Mouse (Mus musculus): ENCODE results near the gene Tmem201. TPM values are rescaled to one million over a fixed set of nuclear protein-coding genes. Genes with fewer than 3 reads are reported as not detected.
"Not testable (repeated sequence)": the region's sequence is repeated elsewhere in the genome, so short reads cannot be mapped to it uniquely, and the experiment has no call there.

Tmem201 gene
- 21.6 and 24.0 TPM in 2 replicates for polyA plus RNA-seq (2012; rRNA removed)

DNA sequence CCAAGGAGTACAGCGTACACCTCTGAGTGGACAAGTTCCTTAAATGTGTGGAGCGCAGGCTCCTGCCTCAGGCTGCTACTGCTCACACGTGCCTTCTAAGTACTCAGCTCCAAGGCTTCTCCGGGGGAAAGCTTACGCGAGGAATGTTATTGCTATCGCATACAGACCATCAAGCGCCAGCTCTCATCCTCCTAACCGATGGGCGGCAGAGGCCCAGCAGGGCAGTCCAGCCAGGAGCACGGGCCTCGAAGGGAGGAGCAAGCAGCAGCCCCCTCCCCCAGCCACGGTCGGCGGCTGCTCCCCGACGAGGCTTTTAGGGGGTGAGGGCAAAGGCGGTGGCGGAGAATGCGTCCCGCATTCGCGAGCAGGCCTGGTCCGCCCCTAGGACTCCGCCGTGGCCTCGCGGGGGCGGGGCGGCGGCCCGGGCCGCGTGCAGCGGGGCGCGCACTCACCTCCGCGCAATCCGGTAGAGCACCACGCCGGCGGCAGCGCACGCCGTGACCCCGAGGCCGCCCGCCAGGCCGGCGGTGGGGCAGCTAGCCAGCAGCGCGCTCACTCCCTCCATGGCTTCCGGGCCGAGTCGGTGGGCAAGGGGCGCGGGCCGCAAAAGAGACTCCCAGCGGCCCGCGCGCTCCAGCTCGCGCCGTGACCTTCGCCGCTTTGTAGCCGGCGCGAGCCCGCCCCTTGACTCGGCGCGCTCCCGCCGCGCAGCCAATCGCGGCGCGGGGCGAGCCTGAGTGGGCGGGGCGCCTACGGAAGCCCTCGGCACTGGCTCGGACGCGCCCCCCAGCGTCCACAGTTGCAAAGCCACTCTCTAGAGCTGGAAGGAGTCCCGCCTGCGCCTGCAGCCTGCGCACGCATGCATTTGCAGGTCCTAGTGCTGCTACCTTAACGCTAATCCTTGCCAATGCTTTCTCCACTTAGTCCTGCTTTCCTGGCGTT, at the start of gene Tmem201:
Gene Tmem201 (minus strand): TSS at position 662 of the 942 bp plus-strand sequence.
- peak; percentile 86 for DNase-seq (ENCODE audit: low spot score)

DNA sequence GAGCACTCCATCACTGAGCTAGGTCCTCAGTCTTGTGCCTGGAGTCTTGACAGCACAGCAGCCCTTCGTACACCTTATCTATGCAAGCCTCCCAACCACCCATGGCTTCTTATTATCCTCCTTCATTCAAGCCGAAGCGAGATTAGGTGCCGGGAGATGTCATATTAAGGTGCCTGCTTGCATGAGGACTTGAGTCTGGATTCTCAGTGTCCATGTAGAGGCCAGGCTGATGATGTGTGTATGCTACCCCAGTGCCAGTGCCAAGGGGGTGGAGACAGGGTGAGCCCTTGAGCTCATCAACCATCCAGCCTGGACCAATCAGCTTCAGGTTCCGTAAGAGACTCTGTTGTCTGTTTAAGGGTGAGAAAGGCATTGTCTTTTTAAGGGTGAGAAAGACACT, 47.1 kb upstream of the Tmem201 start:
- no peak for DNase-seq (ENCODE audit: low spot score)

DNA sequence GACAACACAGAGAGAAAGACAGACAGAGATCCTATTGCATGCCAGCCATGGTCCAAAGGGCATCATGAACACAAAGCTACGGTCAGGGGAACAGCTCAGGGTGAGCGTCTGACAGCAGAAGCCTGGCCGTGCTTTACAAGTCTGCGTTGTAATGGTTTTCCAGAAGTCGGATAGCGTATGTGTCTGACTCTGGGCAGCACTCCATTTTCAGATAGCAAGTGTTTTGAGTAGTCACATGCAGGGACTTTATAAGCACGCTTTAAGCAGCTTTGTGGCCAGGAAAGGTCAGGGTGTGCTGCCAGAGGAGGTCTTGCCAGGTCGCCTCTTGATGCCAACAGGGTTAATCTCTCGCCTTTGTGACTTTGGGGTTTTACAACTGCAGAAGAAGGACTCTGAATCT, 46.5 kb upstream of the Tmem201 start:
- DNase-seq (ENCODE audit: low spot score) = no peak

DNA sequence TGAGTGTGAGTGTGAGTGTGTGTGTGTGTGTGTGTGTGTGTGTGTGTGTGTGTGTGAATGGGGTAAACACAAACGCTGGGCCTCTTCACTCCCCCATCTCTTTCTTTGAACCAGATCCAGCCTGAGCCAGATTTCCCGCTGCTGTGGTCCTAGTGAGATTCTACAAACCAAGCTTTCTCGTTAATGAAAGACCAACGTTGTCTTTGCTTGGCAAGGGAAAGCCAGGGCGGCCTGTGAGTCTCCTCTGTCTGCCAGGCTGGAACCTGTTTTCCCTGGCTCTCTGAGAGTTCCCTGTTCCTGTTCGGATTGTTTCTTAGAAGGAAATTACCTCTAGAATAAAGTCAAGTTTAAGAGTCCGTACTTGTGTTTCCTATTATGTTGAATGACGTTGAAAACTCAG, 45.1 kb upstream of the Tmem201 start:
- DNase-seq (ENCODE audit: low spot score) = no peak

DNA sequence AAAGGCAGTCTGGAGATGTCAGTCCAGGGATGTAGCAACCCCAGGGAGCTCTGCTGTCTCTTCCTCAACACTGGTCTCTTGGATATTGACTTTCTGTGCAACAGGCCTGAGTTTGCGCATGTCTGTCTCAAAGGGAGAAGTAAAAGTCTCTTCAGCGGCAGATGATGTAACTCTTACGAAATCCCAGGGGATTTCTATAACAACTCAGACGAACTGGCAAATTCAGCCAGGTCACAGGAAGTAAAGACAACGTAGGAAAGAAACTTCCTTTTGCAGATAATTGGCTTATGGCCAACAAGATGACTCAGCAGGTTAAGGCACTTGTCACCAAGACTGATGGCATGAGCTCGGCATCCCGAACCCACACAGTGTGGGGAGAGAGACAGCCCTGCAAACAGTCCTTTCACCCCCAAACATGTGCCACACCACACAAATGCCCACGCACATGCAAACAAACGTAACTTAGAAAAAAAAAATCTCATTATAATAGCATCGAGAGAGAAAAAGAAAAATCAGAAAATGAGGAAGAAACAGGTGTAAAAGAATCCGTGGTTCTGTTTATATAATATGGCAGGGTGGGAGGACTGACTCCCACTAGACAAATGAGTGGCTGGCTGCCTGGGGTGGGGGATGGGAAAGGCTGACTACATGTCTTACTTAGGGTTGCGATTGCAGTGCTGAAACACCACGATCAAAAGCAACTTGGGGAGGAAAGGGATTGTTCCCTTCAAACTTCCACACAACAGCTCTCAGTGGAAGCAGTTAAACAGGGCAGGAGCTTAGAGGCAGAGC, 42.9 kb upstream of the Tmem201 start:
- DNase-seq (ENCODE audit: low spot score) = no peak

DNA sequence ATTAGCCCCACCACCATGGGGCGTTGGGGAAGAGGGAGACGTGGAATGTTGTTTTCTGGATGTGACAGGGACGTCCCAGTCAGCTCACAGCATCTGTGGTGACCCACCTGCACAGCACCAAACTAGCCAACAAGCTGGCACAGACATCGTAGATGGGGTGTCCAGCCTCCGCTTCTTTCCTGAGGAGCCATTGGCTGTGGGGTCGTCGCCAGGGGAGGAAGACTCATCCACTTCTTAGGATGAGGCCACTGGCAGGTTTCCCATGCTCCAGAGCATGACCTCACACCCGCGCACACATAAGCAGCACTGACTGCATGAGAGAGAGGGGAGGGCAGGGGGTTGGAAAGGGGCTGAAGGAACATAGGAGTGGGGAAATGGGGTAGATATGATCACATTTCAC, 42.1 kb upstream of the Tmem201 start:
- DNase-seq (ENCODE audit: low spot score) = no peak

DNA sequence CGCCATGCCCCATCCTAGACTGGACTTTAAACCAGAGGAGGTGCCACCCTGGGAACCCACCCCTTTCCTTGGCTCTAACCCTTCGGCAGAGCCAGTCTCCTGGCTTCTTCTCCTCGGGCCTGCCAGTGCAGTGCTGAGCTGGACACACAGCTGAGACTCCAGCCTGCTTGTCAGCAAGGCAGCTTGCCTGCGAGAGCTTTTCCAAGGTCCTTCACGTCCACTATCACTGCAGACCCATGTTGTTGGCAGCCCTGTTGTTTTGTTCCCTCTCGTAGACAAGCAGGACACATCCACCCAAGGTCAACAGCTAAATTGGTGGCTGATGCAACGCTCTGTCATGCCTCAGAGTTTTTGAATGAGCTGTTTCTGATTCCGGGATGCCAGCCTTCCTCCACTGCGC, 39.3 kb upstream of the Tmem201 start:
- no peak for DNase-seq (ENCODE audit: low spot score)

DNA sequence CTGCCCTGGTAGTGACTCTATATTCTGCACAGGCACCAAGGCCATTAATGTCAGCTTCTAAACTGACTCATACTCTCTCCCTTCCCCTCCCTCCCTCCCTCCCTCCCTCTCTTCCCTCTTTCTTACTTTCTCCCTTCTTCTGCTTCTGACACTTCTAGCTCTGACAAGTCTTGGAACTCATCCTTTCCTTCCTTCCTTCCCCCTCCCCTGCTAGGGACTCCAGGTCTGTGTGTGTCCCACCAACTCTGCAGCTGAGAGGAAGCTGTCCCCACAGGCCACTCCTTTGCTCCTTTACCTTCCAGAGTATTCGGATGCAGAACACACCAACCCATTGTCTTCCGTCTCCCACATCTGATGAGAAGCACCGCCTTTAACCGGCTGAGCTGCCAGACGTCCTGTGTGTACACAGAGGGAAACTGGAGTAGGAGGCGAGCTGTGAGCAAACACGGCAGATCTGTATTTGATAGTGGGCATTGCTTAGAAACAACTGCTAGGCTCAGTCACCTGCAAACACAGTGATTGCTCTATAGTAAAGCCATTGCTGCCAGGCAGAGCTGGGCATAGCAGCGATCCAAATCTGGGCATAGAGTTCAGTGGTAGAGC, 38.0 kb upstream of the Tmem201 start:
- DNase-seq (ENCODE audit: low spot score) = no peak

DNA sequence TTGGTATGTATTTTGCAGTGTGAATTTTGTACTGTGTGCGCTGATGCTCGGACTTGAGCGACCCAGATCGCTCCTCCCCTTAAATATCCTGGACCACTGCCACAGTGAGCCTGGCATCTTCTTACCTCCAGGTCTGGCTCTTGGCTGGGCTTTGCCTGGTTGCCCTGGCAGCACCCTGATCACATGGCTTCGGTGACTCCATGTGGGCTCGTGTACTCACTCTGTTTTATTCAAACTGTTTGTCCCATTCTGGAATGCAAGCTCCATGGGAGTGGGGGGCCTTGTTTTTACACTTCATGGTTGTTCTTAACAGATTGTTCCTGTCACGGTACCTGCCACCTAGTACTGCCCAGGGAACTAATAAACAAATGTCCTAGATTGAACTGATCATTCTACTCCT, 37.5 kb upstream of the Tmem201 start:
- DNase-seq (ENCODE audit: low spot score) = no peak

DNA sequence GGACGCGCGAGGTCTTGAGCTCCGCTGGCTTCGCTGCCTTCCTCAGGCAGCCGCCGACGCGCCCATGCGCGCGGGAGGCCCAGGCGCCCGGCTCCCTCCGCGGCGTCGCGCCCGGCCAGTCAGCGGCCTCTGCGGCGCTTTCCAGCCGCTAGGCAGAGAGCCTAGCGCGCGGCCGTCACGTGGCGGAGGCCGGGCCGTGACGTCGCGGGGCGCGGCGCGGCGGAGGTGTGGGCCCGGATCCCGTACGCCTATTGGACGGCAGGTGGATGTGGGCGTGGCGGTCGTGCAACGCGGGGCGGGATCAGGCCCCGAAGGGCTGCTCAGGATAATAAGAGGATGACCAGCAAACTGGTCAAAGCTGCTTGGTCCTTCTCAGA, 36.2 kb upstream of the Tmem201 start, which contains the start of gene Slc25a33:
Gene Slc25a33 (minus strand): TSS at position 184 of the 377 bp plus-strand sequence.
- DNase-seq (ENCODE audit: low spot score) = peak; percentile 93

DNA sequence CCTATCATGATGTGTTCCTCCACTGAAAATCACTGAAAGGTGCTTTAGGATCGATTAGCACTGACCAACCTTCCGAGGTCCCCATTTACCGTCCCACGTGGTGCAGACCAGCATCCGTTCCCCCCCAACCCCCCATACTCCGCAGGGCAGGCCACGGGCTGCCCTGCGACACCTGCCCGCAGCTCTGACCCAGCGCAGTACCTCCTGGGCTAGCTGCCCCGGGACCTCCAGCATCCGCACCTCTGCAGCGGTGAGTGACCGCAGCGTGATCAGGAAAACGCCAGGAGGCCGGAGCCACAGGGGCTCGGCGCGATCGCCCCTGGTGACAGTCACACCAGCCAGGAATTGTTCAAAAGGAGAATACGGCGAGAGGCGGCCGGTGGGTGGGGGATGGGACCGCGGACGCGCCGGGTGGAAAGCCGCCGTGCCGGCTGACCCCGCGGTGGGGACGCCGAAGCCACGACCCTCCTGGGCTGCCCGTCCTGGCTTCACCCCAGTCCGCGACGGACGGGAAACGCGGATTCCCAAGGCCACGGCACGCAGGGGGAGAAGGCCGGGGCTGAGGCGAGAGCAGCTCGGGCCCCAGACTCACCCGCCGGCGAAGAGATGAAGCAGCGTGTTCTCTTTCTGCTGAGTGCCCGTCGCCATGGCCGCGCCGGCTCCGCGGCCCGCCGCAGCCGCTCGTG, 35.7 kb upstream of the Tmem201 start:
- no peak for DNase-seq (ENCODE audit: low spot score)

DNA sequence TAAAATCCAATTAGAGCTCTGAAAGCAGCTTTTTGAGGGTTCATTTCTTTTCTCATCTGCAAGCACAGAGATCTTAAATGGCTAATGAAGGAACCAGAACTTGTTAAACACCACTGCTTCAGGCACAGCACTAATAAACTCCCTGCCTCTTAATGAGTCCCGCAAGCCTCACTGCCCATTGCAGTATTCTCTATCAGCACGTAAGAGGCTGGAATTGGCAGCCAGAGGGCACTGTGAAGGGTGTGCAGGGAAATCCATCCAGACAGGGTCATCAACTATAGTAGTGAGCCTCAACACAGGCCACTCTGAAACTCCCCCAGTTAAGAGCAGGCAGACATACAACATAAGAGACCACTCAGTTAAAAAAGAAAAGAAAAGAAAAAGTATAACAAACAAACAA, 34.5 kb upstream of the Tmem201 start:
- no peak for DNase-seq (ENCODE audit: low spot score)

DNA sequence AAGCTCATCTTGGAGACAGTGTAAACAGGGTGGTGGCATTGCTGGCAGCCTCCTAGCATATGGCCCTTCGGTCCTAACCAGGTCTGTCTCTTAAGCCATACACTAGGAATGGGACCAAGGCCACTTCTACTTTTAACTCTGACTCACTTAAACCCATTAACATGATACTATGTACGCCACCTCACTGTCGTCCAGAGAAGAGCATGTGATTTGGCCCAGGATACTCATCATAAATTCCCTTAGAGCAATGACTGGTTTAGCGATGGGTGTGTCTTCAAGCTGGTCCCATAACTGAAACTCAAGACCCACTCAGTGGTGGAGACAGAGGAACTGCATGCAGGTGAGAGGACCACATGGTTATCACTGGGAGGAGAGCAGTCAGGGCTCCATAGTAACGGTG, 27.4 kb upstream of the Tmem201 start:
- DNase-seq (ENCODE audit: low spot score) = no peak

DNA sequence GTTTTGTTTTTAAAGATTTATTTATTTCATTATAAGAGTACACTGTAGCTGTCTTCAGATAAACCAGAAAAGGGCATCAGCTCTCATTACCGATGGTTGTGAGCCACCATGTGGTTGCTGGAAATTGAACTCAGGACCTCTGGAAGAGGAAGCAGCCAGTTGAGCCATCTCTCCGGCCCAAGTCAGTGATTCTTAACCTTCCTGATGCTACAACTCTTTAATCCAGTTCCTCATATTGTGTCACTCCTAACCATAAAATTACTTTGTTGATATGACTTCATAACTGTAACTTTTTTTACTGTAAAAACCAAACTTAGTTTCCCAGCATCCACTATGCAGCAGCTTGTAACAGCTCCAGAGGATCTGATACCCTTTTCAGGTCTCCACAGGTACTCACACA, 25.5 kb upstream of the Tmem201 start:
- no peak for DNase-seq (ENCODE audit: low spot score)

DNA sequence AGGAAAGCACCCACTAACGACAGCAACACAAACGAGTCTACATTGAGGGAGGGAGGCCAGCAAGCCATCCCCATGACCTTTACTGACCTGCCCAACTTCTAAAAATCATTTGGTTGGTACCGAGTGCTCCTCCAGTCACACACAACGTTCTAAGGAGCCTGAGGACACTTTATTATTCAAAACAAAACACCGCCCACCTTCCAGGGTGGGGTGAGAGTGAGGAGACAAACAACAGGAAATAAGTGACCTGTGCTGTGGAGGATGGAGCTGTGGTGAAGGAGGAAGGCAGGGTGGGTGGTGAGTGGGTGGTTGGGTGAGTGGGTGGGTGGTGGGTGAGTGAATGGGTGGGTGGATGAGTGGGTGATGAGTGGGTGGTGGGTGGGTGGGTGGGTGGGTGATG, 21.7 kb upstream of the Tmem201 start:
- no peak for DNase-seq (ENCODE audit: low spot score)

DNA sequence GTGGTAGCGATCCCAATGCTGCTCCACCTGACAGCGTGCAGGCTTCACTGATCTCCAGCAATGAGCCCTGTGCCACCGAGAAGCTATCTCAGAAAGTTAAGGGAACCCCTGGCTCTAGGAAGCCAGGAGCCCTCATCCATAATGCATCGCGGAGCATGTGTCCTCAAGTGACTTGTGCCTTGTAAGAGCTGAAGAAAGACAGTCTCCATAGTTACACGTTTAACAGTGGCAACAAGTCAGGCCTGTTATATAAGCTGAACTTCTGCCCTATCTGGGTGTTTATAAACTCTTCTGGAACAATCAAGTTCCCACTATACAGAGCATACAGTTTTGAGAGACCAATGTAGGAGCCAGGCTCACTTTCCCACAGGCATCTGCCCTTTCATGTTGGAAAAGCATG, 20.6 kb upstream of the Tmem201 start:
- DNase-seq (ENCODE audit: low spot score) = no peak

DNA sequence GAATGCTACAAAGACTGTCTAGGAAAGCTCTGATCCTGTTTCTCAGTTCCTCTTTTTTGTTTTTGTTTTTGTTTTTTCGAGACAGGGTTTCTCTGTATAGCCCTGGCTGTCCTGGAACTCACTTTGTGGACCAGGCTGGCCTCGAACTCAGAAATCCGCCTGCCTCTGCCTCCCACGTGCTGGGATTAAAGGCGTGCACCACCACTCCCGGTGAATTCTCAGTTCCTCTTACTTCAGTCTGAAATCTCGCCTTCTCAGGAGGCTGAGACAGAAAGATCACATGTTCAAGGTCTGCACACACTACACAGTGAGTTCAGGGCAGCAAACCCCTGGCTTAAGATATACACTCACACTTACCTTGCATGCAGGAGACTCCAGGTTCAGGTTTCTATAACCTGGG, 18.7 kb upstream of the Tmem201 start:
- DNase-seq (ENCODE audit: low spot score) = not testable (repeated sequence)

DNA sequence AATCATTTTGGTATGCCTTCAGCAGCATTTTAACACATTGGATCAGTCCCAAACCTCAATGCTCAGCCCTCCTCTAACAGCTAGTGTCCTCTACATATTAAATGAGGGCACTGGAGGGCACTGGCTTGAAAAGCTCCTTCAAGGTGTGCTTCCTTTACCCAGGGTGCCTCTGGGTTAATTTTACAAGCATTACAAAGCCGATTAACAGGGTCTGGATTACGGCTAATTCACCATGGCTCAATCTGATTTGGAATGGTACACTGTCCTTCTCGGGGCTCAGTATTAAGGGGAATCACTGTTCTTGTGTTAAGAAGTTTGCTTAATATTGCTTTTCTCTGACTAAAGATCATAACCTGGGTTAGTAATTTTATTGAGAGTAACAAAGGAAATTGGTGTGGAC, 15.0 kb upstream of the Tmem201 start:
- no peak for DNase-seq (ENCODE audit: low spot score)

DNA sequence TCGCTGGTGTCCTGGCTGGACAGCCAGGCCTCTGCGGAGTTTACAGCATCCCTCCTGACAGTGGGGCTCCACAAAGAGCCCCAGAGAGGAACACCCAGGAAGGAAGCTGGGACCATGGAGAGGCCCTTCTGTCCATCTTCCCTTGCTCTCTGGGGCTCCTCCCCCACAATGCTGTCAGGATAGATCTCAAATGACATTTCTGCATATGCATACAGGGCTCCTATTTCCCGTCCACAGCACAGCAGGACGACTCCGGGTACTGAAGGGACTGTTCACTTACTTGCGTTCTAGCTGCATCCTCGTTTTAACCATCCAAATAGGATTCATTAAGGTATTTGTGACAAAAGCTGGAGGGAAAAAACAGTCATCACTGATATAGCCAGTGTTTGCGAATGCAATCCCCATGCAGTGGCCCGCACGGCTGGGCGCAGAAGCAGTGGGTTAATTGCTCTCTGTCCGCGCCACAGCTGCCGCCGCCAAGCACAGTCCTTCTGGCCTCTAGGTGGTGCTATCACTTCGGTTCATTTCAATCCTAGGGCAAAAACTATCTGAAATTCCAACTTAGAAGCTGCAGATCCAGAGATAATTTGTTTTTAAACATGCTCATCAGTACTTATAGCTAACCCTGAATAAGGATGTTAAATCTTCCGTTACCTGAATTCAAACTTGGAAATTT, 14.4 kb upstream of the Tmem201 start:
- no peak for DNase-seq (ENCODE audit: low spot score)

DNA sequence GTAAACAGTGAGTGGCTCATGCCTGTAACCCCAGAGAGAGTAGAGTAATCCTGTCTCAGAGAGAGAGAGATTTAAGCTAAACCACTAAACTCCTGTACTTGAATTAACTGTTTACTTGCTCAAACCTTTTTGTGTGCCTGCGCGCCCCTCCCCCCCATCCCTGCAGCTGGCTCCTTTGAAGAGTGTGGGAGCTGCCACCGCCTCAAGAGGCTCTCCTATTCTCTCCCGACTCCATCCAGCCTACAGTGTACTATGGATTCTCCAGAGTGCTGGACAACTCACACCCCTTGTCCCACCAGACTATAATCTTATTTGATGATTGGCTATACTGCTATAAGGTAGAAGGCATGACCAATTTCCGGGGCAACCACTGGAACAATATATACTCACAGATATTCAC, 12.8 kb upstream of the Tmem201 start:
- no peak for DNase-seq (ENCODE audit: low spot score)

DNA sequence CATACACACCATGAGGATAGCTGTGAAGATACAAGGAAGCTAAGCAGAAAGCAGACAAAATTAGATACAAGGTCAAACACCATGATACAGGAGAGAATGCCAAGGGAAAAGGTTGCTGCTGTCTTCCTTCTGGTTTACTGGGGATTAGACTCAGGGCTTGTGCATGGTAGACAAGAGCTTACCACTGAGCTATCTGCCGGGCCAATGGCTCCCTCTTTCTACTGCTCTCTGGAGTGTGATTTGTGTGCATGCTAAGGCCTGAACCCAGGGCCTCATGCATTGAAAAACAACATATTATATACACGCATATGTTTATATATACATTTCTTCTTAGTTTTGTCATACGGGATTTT, 11.8 kb upstream of the Tmem201 start:
- not testable (repeated sequence) for DNase-seq (ENCODE audit: low spot score)
